Mouse (Mus musculus) thymus, postnatal 36 days (tissue): Measurements from ENCODE around the gene Gm2431.
"Not testable (repeated sequence)": the region's sequence is repeated elsewhere in the genome, so short reads cannot be mapped to it uniquely, and the experiment has no call there.

Experiments
- DNase-seq, 2 experiments: peaks; one replicate each; pipeline ENCODE4 v3.0.0; 2022; ENCODE audit warnings: mixed read lengths in 2 of 2

Gene Gm2431

DNA sequence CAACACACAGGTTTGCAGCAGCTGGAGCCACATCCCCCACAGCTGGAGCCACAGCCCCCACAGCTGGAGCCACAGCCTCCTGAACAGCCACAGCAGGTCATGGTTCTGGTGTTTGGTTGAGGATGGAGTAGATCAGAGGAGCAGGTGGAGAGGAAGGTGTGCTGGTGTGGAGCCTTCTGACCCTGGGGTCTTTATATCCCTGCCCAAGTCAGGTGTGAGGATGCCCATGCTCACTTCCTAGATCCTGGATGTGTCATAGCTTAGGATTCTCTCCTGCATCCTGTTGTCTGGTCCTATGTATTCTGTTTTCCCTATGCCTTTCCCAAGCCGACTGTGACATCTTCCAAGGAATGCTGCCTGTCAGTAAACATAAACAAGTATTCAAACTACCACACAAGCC is at the start of gene Gm2431:
Gm2431 (minus strand) TSS at position 101 of the 400 bp plus-strand sequence.
- DNase-seq: not testable (repeated sequence)

DNA sequence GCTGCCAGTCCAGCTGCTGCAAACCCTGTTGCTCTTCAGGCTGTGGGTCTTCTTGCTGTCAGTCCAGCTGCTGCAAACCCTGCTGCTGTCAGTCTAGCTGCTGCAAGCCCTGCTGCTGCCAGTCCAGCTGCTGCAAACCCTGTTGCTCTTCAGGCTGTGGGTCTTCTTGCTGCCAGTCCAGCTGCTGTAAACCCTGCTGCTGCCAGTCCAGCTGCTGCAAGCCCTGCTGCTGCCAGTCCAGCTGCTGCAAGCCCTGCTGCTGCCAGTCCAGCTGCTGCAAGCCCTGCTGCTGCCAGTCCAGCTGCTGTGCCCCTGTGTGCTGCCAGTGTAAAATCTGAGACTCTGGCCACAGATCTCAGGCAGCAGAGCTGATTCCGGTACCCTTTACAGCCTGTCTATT is 45.8 kb upstream of the Gm2431 start:
- DNase-seq: not testable (repeated sequence)

DNA sequence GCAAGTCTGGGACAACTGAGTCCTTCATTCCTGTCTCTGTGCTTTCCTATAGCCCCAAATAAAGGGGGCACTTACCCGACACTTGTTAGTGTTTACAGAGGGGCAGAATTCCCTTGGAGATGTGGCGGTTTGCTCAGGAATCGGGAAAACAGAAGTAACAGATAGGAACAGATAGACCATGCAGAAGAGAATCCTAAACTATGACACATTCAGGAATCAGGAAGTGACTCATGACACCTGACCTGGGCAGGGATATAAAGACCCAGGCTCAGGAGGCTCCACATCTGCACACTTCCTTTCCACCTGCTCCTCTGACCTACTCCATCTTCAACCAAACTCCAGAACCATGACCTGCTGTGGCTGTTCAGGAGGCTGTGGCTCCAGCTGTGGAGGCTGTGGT is 45.1 kb upstream of the Gm2431 start, which contains the start of gene Krtap5-4:
Krtap5-4 (plus strand) TSS at position 301 of the 400 bp plus-strand sequence.
- DNase-seq: no peak

DNA sequence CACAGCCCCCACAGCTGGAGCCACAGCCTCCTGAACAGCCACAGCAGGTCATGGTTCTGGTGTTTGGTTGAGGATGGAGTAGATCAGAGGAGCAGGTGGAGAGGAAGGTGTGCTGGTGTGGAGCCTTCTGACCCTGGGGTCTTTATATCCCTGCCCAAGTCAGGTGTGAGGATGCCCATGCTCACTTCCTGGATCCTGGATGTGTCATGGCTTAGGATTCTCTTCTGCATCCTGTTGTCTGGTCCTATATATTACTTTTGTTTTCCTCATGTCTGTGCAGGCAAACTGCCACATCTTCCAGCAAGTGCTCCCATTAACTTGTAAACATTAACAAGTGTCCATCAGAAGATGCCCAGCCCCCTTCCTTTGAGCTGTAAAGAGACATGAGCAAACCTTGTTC is 38.9 kb upstream of the Gm2431 start, which contains the start of gene Krtap5-1:
Krtap5-1 (minus strand) TSS at position 101 of the 400 bp plus-strand sequence.
- DNase-seq: not testable (repeated sequence)

DNA sequence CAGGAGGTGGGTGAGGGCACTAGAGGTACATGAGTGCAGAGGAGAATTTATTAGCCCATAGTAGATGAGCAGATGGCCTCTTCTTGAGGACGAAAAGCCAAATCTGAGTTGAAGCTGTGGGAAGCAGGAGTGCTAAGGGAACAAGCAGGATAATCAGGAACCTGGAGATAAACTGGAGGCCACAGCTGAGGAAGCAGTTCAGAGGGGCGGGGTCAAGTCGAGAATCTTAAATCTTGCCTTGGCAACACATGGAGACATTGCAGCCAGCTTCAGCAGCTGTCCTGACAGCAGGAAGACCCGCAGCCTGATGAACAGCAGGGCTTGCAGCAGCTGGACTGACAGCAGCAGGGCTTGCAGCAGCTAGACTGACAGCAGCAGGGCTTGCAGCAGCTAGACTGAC is 38.0 kb upstream of the Gm2431 start:
- DNase-seq: not testable (repeated sequence)

DNA sequence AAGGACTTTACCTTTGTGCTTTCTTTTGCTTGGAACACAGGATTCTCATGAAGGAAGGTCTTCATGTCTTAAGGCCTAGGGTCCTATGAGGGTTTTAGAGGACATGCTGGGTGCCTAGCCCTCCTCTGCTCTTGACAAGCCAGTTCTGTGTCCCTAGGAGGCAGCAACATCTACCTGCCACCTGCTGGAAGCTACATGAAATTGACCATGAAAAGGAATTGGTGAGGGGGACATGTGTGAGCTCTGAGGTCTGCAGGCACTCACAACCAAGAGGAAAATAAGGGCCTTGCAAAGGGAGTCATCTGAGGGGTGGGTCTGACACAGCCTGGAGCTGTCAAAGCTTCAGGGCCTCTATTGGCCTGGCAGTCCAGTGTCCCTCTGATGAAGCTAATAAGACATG is 37.3 kb upstream of the Gm2431 start:
- DNase-seq: no peak

DNA sequence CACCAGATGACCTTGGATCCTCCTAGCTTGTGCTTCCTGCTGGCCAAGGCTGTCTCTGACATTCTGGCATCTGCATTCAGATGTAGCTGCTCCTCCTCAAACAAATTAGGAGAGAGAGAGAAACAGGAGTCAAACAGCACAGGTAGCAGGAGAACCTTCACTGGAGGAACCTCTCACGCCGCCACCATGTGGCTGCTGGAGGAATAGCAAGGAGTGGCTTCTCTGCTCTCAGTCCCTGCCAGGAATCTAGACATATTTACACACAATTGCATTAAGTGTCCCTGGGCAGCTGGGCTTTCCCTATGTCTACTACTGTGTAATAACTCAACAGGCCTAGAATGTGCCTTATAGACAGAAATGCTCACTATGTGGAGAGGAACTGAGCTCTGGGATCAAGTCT is 35.7 kb upstream of the Gm2431 start:
- peak; percentile 19 to 23 for DNase-seq

DNA sequence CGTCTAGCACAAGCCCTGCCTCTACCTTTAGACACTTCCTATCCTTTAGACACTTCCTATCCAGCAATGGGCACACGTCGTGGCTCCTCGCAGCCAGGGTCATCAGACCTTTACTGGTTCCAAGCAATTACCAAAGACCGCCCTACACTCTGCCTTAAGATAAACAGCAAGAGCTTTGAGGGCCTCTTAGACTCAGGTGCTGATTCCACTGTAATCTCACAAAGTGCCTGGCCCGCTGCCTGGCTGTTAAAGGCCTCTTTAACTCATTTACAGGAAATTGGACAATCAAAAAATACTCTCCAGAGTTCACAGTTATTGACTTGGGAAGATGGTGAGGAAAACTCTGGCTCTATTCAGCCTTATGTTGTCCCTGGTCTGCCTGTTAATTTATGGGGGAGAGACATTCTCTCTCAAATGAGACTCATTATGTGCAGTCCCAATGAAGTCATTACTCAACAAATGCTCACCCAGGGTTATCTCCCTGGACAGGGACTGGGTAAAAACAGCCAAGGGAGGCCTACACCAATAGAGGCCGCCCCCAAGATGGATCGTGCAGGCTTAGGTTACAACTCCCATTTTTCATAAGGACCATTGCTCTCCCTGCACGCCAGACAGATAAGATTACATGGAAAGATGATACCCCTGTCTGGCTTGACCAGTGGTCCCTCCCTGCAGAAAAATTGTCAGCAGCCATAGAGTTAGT is 27.9 kb upstream of the Gm2431 start:
- DNase-seq: not testable (repeated sequence)

DNA sequence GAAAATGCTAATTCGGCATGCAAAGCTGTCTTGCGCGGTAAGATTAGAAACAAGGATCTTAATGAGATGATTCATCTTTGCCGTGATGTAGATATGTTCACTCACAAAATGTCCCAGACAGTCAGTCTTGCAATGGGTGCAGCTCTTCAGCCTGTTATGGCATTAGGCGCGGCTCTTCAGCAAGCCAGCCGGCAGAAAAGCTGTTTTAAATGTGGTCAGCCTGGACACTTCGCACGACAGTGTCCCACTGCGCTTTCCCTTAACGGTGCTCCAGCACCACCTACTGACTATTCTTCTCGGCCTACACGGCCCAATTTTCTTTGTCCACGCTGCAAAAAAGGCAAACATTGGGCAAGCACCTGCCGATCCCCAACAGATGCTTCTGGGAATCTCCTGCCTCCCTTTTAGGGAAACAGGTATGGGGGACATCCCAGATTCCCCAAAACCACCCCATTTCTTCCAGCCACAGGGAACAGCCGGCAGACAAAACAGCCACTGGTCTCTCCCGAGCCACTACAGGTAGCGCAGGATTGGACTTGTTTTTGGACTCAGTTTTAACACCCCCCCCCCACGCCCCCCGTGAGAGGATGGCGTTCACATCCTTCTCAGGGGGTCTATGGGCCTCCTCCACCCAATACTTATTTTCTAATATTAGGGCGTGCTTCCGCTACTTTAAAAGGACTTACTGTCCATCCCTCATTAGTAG is 27.1 kb upstream of the Gm2431 start:
- DNase-seq: no peak

DNA sequence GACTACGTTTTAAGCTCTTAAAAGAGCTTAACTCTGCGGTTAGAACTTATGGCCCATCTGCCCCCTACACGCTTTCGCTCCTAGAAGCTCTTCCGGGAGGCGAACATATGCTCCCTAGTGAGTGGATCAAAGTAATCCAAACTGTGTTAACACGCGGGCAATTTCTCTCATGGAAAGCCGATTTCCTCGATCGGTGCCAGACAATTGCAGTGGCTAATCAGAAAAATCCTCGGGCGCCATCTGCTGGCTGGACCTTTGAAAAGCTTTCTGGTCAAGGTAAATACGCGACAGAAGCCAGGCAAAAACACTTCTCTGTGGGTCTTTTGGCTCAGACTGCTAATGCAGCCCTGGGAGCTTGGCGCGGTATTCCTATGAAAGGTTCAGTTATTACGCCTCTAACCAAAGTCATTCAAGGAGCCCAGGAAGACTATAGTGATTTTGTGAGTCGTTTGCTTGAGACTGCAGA is 26.5 kb upstream of the Gm2431 start:
- DNase-seq: peak; percentile 80 to 87

DNA sequence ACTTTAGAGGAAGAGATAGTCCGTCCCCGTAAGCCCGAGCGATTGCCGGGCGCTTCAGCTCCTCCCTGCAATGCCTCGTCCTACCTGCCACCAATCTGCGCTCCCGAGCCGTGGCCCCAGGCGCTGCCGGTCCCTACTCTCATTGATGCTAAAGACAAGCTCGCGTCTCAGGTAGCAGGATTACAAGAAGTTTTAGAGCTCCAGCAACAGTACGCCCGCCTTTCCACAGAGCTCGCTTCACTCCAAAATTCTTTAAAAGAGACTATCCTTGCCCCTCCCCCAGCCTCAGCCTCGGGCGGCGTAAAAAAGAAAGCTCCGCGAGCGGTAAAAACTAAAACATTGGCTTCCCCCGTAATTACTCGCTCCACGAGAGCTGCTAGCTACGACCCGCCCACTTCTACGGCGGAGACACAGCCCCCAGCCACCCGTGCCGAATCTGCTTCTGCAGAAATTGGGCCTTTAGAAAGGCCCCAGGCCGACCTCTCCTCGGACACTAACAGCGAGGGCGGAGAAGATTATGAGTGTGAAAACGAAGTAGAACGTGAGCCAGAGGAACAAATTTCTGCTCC is 26.0 kb upstream of the Gm2431 start:
- DNase-seq: peak; percentile 64 to 65

DNA sequence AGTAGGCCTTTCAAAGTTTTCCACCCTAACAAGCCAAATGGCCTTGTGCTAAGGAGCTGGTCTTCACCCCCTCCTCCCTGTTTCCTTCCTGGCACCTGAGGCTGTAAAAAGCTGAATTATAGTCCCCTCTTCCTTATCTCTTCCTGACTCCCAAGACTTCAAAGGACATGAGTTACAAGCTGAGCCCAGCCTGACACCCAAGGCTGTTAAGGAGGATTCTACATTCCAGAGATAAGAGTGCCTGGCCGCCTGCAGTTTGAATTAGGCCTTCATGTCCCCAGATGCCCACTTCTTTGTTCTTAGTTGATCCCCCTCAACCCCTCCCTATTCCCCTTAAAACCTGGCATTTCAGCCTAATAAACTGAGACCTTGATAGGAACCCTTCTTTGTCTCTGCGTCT is 24.7 kb upstream of the Gm2431 start:
- DNase-seq: not testable (repeated sequence)

DNA sequence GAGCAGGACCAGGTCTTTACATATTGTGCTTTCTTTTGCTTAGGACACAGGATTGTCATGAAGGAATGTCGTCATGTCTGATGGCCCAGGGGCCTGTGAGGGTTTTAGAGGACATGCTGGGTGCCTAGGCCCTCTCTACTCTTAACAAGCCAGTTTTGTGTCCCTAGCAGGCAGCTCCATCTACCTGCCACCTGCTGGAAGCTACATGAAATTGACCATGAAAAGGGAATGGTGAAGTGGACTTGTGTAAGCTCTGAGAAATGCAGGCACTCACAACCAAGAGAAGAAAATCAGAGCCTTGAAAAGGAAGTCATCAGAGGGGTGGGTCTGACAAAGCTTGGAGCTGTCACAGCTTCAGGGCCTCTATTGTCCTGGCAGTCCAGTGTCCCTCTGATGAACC is 21.1 kb upstream of the Gm2431 start:
- DNase-seq: not testable (repeated sequence)

DNA sequence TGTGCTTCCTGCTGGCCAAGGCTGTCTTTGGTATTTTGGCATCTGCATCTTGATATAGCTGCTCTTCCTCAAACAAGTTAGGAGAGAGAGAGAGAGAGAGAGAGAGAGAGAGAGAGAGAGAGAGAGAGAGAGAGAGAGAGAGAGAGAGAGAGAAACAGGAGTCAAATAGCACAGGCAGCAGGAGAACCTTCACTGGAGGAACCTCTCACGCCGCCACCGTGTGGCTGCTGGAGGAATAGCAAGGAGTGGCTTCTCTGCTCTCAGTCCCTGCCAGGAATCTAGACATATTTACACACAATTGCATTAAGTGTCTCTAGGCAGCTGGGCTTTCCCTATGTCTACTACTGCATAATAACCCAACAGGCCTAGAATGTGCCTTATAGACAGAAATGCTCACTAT is 20.0 kb upstream of the Gm2431 start:
- peak; percentile 45 to 51 for DNase-seq

DNA sequence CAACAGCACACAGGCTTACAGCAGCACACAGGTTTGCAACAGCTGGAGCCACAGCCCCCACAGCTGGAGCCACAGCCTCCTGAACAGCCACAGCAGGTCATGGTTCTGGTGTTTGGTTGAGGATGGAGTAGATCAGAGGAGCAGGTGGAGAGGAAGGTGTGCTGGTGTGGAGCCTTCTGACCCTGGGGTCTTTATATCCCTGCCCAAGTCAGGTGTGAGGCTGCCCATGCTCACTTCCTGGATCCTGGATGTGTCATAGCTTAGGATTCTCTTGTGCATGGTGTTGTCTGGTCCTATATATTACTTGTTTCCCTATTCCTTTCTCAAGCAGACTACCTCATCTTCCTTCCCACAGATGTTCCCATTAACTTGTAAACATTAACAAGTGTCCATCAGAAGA is 16.1 kb upstream of the Gm2431 start, which contains the start of gene Gm4559:
Gm4559 (minus strand) TSS at position 101 of the 400 bp plus-strand sequence.
- DNase-seq: not testable (repeated sequence)

DNA sequence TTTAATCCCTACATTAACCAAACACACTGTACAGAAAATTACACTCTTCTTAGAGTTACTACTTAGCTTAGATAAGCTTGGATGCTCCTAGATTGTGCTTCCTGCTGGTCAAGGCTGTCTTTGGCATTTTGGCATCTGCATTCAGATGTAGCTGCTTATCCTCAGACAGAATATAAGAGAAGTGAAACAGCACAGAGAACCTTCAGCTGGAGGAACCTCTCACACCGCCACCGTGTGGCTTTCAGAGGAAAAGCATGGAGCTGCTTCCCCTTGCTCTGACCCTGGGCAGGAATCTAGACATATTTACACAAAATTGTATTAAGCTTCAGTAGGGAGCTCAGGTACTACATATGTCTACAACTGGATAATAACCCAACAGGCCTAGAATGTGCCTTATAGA is 2.6 kb downstream of the Gm2431 start:
- DNase-seq: peak in 1 of 2 experiments; percentile 4

DNA sequence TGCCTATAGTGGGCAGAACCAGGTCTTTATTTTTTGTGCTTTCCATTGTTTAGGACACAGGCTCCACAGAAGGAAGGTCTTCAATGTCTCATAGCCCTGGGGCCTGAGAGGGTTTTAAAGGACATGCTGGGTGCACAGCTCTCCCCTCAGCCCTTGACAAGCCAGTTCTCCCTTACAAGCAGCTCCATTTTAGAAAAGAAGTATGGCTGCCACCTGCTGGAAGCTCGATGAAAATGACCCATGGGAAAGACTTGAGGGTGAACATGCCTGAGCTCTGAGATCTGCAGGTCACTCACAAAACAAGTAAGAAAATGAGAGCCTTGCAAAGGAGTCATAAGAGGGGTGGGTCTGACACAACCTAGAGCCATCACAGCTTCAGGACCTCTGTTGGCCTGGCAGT is 8.3 kb downstream of the Gm2431 start:
- no peak for DNase-seq

DNA sequence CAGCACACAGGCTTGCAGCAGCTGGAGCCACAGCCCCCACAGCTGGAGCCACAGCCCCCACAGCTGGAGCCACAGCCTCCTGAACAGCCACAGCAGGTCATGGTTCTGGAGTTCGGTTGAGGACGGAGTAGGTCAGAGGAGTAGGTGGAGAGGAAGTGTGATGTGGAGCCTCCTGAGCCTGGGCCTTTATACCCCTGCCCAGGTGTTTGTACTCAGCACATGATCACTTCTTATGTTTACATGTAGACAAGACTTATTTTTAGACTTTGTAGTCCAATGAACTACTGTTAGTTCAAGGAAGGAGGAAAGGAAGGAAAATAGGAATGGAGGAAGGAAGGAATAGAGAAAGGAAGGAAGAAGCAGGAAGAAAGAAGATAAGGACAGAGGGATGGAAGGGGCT is 17.2 kb downstream of the Gm2431 start, which contains the start of gene Gm40460:
Gm40460 (minus strand) TSS at position 101 of the 400 bp plus-strand sequence.
- no peak for DNase-seq

DNA sequence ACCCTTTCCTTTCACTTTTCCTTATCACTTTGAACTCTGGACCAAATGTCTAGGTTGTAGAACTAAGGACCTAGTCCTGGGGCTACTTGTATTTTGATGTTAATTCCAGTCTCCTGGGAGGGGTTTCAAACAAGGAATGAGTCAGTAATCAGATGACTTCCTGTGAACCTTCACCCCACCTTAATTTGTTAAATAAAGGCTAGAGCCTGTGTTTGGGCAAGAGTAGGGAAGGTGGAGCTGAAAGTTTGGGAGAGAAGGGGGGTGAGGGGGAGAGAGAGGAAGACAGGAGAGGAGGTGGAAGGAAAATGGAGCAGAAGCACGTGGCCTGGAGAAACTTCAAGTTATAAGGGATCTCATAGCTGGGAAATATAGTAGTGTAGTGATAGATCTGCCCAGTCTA is 26.6 kb downstream of the Gm2431 start:
- no peak for DNase-seq

DNA sequence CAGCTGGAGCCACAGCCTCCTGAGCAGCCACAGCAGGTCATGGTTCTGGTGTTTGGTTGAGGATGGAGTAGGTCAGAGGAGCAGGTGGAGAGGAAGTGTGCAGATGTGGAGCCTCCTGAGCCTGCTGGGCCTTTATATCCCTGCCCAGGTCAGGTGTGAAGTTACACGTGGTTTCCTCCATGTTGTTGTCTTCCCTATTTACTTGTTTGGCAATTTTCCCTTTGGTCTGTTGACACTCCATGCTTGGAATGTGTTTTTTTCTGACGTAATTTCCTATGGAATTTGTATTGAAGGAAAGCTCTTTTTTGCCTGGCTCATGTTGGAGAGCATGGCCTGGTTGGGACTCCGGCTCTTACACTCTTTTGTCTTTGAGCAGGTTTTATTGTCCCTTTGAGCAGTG is 28.3 kb downstream of the Gm2431 start, which contains the start of gene Krtap5-5:
Krtap5-5 (minus strand) TSS at position 101 of the 400 bp plus-strand sequence.
- DNase-seq: not testable (repeated sequence)

DNA sequence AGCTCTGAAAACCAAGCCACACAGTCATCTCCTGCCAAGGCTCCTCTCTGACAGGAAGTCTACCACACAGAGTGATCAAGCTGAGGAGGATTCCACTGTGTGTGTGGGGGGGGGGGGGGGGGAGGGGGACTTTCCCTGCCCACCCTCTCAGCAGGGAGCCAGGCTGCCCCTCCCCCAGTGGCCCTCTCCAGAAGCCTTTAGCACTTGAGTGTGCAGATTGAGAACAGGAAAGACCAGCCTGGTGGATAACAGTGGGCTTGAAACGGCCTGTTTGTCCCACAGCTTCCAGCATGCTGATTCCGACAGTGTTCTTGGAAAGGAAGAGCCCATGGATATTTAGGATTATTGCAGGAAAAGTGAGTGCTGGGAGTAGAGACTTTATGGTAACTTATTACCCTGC is 33.6 kb downstream of the Gm2431 start:
- DNase-seq: no peak

DNA sequence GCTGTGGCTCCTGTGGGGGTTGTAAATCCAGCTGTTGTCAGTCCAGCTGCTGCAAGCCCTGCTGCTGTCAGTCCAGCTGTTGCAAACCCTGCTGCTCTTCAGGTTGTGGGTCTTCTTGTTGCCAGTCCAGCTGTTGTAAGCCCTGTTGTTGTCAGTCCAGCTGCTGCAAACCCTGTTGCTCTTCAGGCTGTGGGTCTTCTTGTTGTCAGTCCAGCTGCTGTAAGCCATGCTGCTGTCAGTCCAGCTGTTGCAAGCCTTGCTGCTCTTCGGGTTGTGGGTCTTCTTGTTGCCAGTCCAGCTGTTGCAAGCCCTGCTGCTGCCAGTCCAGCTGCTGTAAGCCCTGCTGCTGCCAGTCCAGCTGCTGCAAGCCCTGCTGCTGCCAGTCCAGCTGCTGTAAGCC is 46.0 kb downstream of the Gm2431 start:
- not testable (repeated sequence) for DNase-seq

DNA sequence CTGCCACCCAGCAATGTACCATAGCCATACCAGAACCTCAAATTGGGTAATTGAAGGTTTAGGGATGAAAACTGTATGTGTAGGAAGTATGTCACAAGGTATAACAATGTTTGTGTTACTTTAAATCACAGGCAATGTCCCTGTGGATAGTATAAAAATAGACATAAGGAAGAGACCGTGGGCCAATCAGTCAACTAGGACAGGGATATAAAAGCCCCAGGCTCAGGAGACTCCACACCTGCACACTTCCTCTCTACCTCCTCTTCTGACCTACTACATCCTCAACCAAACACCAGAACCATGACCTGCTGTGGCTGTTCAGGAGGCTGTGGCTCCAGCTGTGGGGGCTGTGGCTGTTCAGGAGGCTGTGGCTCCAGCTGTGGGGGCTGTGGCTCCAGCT is 46.6 kb downstream of the Gm2431 start, which contains the start of gene Gm7579:
Gm7579 (plus strand) TSS at position 301 of the 400 bp plus-strand sequence.
- DNase-seq: no peak
